Mouse (Mus musculus): ENCODE results near the gene Gpr157.

GRCm38 (mm10) chr4:150092583-150092902 is 5.4 kb downstream of the Gpr157 start:
- no peak for TF ChIP-seq POLR2AphosphoS2 (IDR thresholded peaks at IDR 0.05; ENCODE audit: low read length)
- TF ChIP-seq POLR2A (IDR thresholded peaks at IDR 0.05; ENCODE audit: control insufficient read depth in 1 of 2, insufficient read depth in 1 of 2, low read depth in 1 of 2, low read length in 2 of 2, poor library complexity in 1 of 2): no peak
- no peak for TF ChIP-seq MEF2A (IDR thresholded peaks at IDR 0.05; ENCODE audit: extremely low read depth, insufficient replicate concordance, low read depth, low read length, poor library complexity, severe bottlenecking)

Data from MEL (cell line).